Mouse (Mus musculus): ENCODE data around the gene Fn3krp. TPM values are rescaled to one million over a fixed set of nuclear protein-coding genes. Genes with fewer than 3 reads are reported as not detected.

Fn3krp gene
- polyA plus RNA-seq, 1 experiment: 19.6 TPM

GRCm38 (mm10) chr11:121392405-121392804 lies 28.8 kb upstream of the Fn3krp start:
- Histone ChIP-seq H3K27me3 (replicated peaks; ENCODE audit: control insufficient read depth, insufficient read depth, low read length) (no peaks in the 10 kb centered on the region), H3K4me1 (ENCODE audit: control insufficient read depth, insufficient read depth, low read length) (0 out of 2 replicates have a peak, but pooled peaks cover 2% of the 10 kb centered on the region), H3K4me3 (ENCODE audit: insufficient read depth, low read depth, low read length) (no peak overlapping the region), H3K36me3 (ENCODE audit: control insufficient read depth, insufficient read depth, low read length) (no peaks in the 10 kb centered on the region), H3K27ac (ENCODE audit: insufficient read depth, low read depth, low read length) (no peak overlapping the region)
- DNase-seq: no peak
- TF ChIP-seq CTCF (conservative IDR thresholded peaks at IDR 0.05; ENCODE audit: insufficient read depth, insufficient read length, low read depth, low read length): no peak
- no peak for TF ChIP-seq POLR2A (IDR thresholded peaks at IDR 0.05; ENCODE audit: low read depth, low read length)
- 87% methylated on average over 3 of the region's 3 CpGs for WGBS

- no peaks in the 10 kb centered on the region for H3K27me3 ChIP-seq (replicated peaks; ENCODE audit: control insufficient read depth, insufficient read depth, low read length)
- H3K27ac ChIP-seq (ENCODE audit: insufficient read depth, low read depth, low read length): no peak overlapping the region
- no peaks in the 10 kb centered on the region for H3K4me1 ChIP-seq (ENCODE audit: control insufficient read depth, insufficient read depth, low read length)
- no peak for TF ChIP-seq POLR2A (IDR thresholded peaks at IDR 0.05; ENCODE audit: low read depth, low read length)
- no peak for TF ChIP-seq CTCF (conservative IDR thresholded peaks at IDR 0.05; ENCODE audit: insufficient read depth, insufficient read length, low read depth, low read length)
- H3K36me3 ChIP-seq (ENCODE audit: control insufficient read depth, insufficient read depth, low read length): no peaks in the 10 kb centered on the region
- no peak overlapping the region for H3K4me3 ChIP-seq (ENCODE audit: insufficient read depth, low read depth, low read length)
- WGBS: 79% methylated on average over 3 of the region's 3 CpGs
- no peak for DNase-seq
Observed at GRCm38 (mm10) chr11:121407366-121408155, 13.6 kb upstream of the Fn3krp start.

GRCm38 (mm10) chr11:121414762-121415161 lies 6.4 kb upstream of the Fn3krp start:
- H3K4me1 ChIP-seq (ENCODE audit: control insufficient read depth, insufficient read depth, low read length): no peaks in the 10 kb centered on the region; the same call in 1 of the 2 replicates
- no peak overlapping the region for H3K27ac ChIP-seq (ENCODE audit: insufficient read depth, low read depth, low read length)
- H3K4me3 ChIP-seq (ENCODE audit: insufficient read depth, low read depth, low read length): no peak overlapping the region
- 77% methylated on average over 5 of the region's 5 CpGs for WGBS
- no peaks in the 10 kb centered on the region for H3K27me3 ChIP-seq (replicated peaks; ENCODE audit: control insufficient read depth, insufficient read depth, low read length)
- no peak for TF ChIP-seq POLR2A (IDR thresholded peaks at IDR 0.05; ENCODE audit: low read depth, low read length)
- TF ChIP-seq CTCF (conservative IDR thresholded peaks at IDR 0.05; ENCODE audit: insufficient read depth, insufficient read length, low read depth, low read length): no peak
- DNase-seq: no peak
- no peaks in the 10 kb centered on the region for H3K36me3 ChIP-seq (ENCODE audit: control insufficient read depth, insufficient read depth, low read length)

- Histone ChIP-seq H3K36me3 (ENCODE audit: control insufficient read depth, insufficient read depth, low read length) (no peaks in the 10 kb centered on the region), H3K27ac (ENCODE audit: insufficient read depth, low read depth, low read length) (no peak overlapping the region), H3K4me1 (ENCODE audit: control insufficient read depth, insufficient read depth, low read length) (no peaks in the 10 kb centered on the region; the same call in 1 of the 2 replicates), H3K4me3 (ENCODE audit: insufficient read depth, low read depth, low read length) (no peak overlapping the region), H3K27me3 (replicated peaks; ENCODE audit: control insufficient read depth, insufficient read depth, low read length) (no peaks in the 10 kb centered on the region)
- TF ChIP-seq POLR2A (IDR thresholded peaks at IDR 0.05; ENCODE audit: low read depth, low read length) (no peak), CTCF (conservative IDR thresholded peaks at IDR 0.05; ENCODE audit: insufficient read depth, insufficient read length, low read depth, low read length) (no peak)
- no peak for DNase-seq
- 53% methylated on average over 5 of the region's 5 CpGs for WGBS
Observed at GRCm38 (mm10) chr11:121415351-121415750, 5.8 kb upstream of the Fn3krp start.

- Histone ChIP-seq H3K4me1 (ENCODE audit: control insufficient read depth, insufficient read depth, low read length) (peaks cover 8% of the 10 kb centered on the region; the same call in 1 of the 2 replicates), H3K4me3 (ENCODE audit: insufficient read depth, low read depth, low read length) (no peak overlapping the region), H3K27me3 (replicated peaks; ENCODE audit: control insufficient read depth, insufficient read depth, low read length) (no peaks in the 10 kb centered on the region), H3K27ac (ENCODE audit: insufficient read depth, low read depth, low read length) (no peak overlapping the region), H3K36me3 (ENCODE audit: control insufficient read depth, insufficient read depth, low read length) (no peaks in the 10 kb centered on the region)
- 89% methylated on average over 5 of the region's 5 CpGs for WGBS
- DNase-seq: no peak
- TF ChIP-seq POLR2A (IDR thresholded peaks at IDR 0.05; ENCODE audit: low read depth, low read length) (no peak), CTCF (conservative IDR thresholded peaks at IDR 0.05; ENCODE audit: insufficient read depth, insufficient read length, low read depth, low read length) (no peak)
Observed at GRCm38 (mm10) chr11:121417971-121418370, 3.2 kb upstream of the Fn3krp start.

GRCm38 (mm10) chr11:121418932-121419331 lies 2.3 kb upstream of the Fn3krp start:
- H3K27me3 ChIP-seq (replicated peaks; ENCODE audit: control insufficient read depth, insufficient read depth, low read length): no peaks in the 10 kb centered on the region
- DNase-seq: no peak
- no peak for TF ChIP-seq CTCF (conservative IDR thresholded peaks at IDR 0.05; ENCODE audit: insufficient read depth, insufficient read length, low read depth, low read length)
- TF ChIP-seq POLR2A (IDR thresholded peaks at IDR 0.05; ENCODE audit: low read depth, low read length): no peak
- 36% methylated on average over 2 of the region's 2 CpGs for WGBS
- H3K36me3 ChIP-seq (ENCODE audit: control insufficient read depth, insufficient read depth, low read length): no peaks in the 10 kb centered on the region
- no peak overlapping the region for H3K27ac ChIP-seq (ENCODE audit: insufficient read depth, low read depth, low read length)
- peaks cover 8% of the 10 kb centered on the region; the same call in 1 of the 2 replicates for H3K4me1 ChIP-seq (ENCODE audit: control insufficient read depth, insufficient read depth, low read length)
- H3K4me3 ChIP-seq (ENCODE audit: insufficient read depth, low read depth, low read length): no peak overlapping the region

- Histone ChIP-seq H3K27ac (ENCODE audit: insufficient read depth, low read depth, low read length) (0 out of 2 replicates have a peak overlapping the region, but pooled peaks have one; percentile 21), H3K4me3 (ENCODE audit: insufficient read depth, low read depth, low read length) (no peak overlapping the region), H3K4me1 (ENCODE audit: control insufficient read depth, insufficient read depth, low read length) (peaks cover 8% of the 10 kb centered on the region; the same call in 1 of the 2 replicates), H3K36me3 (ENCODE audit: control insufficient read depth, insufficient read depth, low read length) (no peaks in the 10 kb centered on the region), H3K27me3 (replicated peaks; ENCODE audit: control insufficient read depth, insufficient read depth, low read length) (no peaks in the 10 kb centered on the region)
- TF ChIP-seq CTCF (conservative IDR thresholded peaks at IDR 0.05; ENCODE audit: insufficient read depth, insufficient read length, low read depth, low read length) (no peak), POLR2A (IDR thresholded peaks at IDR 0.05; ENCODE audit: low read depth, low read length) (no peak)
- WGBS: 60% methylated on average over 5 of the region's 5 CpGs
- no peak for DNase-seq
Observed at GRCm38 (mm10) chr11:121420379-121420778, 822 bp upstream of the Fn3krp start.

Data from kidney, adult 2 months (tissue).